Mouse (Mus musculus): ENCODE data around the gene Iqce.

Gene Iqce

GRCm38 (mm10) chr5:140662741-140663592 is 39.2 kb downstream of the Iqce start:
- no peak for DNase-seq (ENCODE audit: low spot score in 2 of 2)

- DNase-seq (ENCODE audit: low spot score in 2 of 2): no peak
These were observed 40.1 kb downstream of the Iqce start for GRCm38 (mm10) chr5:140661875-140662643.

GRCm38 (mm10) chr5:140661427-140661826 is 40.8 kb downstream of the Iqce start:
- peak in 1 of 2 experiments; percentile 47 for DNase-seq (ENCODE audit: low spot score in 2 of 2)

- no peak for DNase-seq (ENCODE audit: low spot score in 2 of 2)
These were observed 41.8 kb downstream of the Iqce start for GRCm38 (mm10) chr5:140660398-140660797.

GRCm38 (mm10) chr5:140659607-140660272 is 42.4 kb downstream of the Iqce start:
- DNase-seq (ENCODE audit: low spot score in 2 of 2): no peak

- no peak for DNase-seq (ENCODE audit: low spot score in 2 of 2)
These were observed 47.9 kb downstream of the Iqce start for GRCm38 (mm10) chr5:140654096-140654845.

GRCm38 (mm10) chr5:140652587-140652986 is 49.6 kb downstream of the Iqce start:
- DNase-seq (ENCODE audit: low spot score in 2 of 2): no peak

GRCm38 (mm10) chr5:140651231-140651630 is 50.9 kb downstream of the Iqce start:
- DNase-seq (ENCODE audit: low spot score in 2 of 2): no peak

- no peak for DNase-seq (ENCODE audit: low spot score in 2 of 2)
These were observed 52.2 kb downstream of the Iqce start for GRCm38 (mm10) chr5:140649881-140650414.

GRCm38 (mm10) chr5:140649101-140649667 is 53.0 kb downstream of the Iqce start:
- peak; percentile 93 to 97 for DNase-seq (ENCODE audit: low spot score in 2 of 2)

- DNase-seq (ENCODE audit: low spot score in 2 of 2): peak in 1 of 2 experiments; percentile 30
These were observed 53.6 kb downstream of the Iqce start, which contains the start of gene Ttyh3 for GRCm38 (mm10) chr5:140648519-140649100. Gene Ttyh3 (minus strand): TSS chr5:140649031.

GRCm38 (mm10) chr5:140647821-140648518 is 54.2 kb downstream of the Iqce start:
- DNase-seq (ENCODE audit: low spot score in 2 of 2): no peak

GRCm38 (mm10) chr5:140647031-140647760 is 55.0 kb downstream of the Iqce start:
- DNase-seq (ENCODE audit: low spot score in 2 of 2): no peak

- no peak for DNase-seq (ENCODE audit: low spot score in 2 of 2)
These were observed 56.0 kb downstream of the Iqce start for GRCm38 (mm10) chr5:140646171-140646570.

- no peak for DNase-seq (ENCODE audit: low spot score in 2 of 2)
These were observed 56.7 kb downstream of the Iqce start for GRCm38 (mm10) chr5:140645454-140645853.

GRCm38 (mm10) chr5:140644702-140645201 is 57.4 kb downstream of the Iqce start:
- DNase-seq (ENCODE audit: low spot score in 2 of 2): no peak

GRCm38 (mm10) chr5:140644263-140644662 is 57.9 kb downstream of the Iqce start:
- DNase-seq (ENCODE audit: low spot score in 2 of 2): no peak

GRCm38 (mm10) chr5:140642076-140642475 is 60.1 kb downstream of the Iqce start:
- DNase-seq (ENCODE audit: low spot score in 2 of 2): peak in 1 of 2 experiments; percentile 42

Measured in urinary bladder, postnatal 36 days (tissue).